Mouse (Mus musculus): ENCODE data around the gene Mpst. TPM values are rescaled to one million over a fixed set of nuclear protein-coding genes. Genes with fewer than 3 reads are reported as not detected.
A peak's percentile ranks its signal among the peaks of the same experiment; 100 is the strongest.

The Mpst gene
- total RNA-seq, 2 experiments from 2014 or later: 9.1 to 26.2 TPM

DNA sequence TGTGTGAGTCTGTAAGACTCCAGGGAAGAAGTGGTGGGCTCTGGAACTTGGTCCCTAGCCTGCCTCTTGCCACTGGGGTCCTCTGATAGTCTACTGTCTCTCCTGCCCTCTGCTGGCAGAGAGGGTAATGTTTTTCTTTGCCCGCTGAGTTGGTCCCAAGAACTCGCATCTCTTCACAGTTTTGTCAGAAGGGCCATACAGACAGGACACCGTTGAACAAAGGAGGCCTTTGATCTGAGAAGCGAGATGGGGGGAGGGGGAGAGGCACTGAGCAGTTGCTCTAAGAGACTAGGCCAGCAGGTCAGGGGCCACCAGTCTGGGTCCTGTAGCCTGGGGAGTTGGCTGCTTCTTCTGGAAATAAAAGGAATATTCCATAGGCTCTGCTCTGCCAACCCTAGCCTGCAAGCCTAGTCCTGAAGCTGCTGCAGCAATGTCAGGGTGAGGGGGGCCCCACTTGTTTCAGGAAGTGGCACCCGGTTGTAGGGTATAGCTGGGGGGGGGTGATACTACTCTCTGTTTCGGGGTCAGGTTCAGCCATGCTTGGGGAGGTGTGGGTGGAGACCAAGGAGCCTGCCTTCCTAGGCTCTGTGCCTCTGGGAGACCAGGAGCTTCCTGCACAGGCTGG, 28.8 kb downstream of the Mpst start:
- no peak for ATAC-seq (replicated peaks; ENCODE audit: poor library complexity, severe bottlenecking)

DNA sequence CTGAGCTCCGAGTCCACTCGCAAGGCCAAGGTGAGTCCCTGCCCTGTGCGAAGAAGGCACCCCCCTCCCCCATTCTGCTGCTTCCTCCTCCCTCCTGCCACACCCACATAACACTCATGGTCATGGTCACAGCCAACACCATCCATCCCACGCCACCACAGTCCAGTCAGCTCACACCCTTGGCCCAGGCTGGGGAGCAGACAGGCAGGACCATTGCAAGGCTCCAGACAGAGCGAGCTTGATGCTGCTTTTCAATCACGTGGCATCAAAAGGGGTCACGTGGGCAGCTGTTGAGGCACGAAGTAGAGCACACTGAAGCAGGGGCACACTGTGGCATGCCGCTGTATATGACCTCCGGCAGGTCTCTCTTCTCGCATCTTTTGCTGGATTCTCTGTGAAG, 29.5 kb downstream of the Mpst start:
- ATAC-seq (replicated peaks; ENCODE audit: poor library complexity, severe bottlenecking): no peak

DNA sequence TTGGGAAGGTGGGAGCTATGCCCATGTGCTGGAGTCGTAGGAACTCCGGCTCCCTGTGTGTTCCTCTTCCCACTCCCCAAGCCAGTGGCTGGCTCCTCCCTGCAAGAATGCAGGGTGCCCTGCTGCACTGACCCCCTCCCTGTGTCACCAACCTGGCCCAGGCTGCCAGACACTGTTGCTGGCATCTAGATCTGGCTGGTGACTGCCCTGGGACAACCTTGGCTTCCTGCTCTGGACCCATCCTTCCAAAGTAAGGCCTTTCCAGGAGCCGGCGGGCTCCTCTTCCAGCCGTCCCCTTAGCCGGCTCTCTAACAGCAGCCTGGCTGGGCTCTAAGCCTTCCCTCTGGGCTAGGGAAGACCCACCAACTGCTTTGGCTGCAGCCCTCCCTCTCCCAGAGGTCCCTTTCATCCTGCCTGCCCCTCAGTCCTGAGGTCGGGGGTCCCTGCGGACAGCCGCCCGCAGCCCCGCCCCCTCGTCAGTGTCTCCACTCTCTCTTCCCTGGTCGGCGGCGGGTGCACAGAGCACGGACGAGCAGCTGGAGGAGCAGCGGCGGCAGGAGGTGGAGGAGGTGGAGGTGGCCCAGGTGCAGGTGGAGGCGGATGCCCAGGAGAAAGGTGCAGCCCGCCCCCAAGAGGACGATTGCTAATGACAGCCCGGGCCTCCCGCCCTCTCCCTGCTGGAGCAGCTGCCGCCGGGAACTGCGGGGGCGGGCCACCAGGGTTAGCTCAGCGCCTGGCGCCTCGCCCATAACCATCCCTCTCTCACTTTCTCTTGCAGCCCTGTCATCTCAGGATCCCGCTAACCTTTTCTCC, 30.4 kb downstream of the Mpst start:
- ATAC-seq (replicated peaks; ENCODE audit: poor library complexity, severe bottlenecking): no peak

DNA sequence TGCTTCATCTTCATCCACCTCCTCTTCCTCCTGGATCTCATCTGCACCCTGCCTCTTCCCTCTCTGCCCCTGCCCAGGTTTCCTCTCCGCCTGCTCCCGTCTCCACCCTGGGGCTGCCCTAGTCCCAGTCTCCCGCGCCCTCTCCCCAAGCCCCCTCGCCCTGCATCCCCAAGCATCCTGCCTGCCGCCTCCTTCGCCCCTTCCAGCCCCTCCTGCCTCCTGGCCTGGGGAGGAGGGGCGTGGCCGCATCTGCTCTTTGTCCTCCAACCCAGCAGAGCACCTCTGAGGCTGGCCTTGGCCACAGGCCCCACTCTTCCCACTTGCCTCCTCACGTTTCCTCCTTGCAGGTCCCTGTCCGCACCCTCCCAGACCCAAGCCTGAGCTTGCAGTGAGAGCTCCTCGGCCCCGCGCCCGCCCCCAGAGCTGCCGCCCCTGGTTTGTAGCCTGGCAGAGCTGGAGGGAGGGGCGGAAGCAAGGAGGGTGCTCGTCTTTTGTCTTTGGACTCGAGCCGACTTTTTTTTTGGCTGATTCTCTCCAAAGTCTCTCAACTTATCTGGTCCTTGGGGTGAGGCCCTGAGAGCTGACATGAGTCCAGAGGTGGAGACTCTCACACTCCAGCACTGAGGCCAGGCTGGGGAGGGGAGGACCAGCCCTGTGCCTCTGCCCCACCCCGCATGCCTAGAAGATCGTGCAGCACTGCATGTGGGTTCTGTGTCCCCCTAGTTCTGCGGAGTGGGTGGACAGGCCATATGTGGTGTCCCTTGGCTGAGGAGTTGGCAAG, 31.2 kb downstream of the Mpst start:
- no peak for ATAC-seq (replicated peaks; ENCODE audit: poor library complexity, severe bottlenecking)

DNA sequence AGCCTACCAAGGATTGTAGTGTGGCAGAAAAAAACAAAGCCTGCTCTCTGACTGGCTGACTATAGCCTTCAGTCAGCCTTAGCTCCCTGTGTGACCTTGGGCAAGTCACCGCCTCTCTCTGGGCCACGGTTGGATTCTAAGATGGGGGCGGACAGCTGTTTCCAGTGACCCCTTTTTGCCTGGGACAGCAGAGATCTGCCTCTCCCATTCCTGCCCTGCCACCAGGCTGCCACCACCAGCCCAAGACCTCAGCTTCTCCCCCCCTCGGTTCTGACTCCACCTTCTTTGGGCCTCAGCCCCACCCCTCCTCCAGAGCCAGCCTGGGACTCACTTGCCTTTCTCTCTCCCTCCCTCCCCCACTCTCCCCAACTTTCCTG, 31.8 kb downstream of the Mpst start:
- no peak for ATAC-seq (replicated peaks; ENCODE audit: poor library complexity, severe bottlenecking)

DNA sequence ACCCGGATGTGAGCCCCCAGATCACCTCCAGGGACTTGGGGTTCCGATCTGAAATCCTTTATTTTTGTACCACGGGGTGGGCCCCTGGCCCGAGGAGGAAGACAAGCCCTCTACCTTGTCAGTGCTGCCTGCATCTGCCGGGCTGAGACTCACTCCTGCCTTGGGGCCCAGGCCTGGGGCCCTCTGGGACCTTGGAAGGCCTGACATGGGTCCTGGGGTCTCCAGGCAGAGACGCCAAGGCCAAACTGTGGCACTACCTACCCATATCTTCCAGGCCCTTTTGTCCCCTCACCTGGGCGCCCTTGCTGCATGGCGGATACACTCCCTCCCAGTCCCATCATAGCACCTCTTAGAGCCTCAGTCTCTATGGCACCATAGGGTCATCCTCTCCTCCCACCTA, 32.3 kb downstream of the Mpst start:
- no peak for ATAC-seq (replicated peaks; ENCODE audit: poor library complexity, severe bottlenecking)

DNA sequence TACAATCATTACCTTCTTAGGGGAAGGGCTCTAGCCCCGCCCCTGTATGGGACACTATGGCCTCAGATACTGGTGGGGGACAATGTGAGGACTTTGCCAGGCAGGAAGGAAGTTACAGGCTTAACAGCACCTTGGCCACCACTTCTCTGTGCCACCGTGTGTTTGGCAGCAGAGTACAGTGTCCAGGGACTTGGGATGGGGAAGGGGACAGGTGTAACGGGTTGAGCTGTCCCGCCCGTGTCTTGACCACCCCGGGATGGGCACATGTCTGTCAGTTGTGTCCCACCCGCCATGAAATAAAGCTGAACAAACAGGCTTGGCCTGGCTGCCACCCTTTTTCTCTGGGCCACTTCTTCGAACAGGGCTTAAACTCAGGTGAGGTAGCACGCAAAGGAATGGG, 32.8 kb downstream of the Mpst start:
- ATAC-seq (replicated peaks; ENCODE audit: poor library complexity, severe bottlenecking): no peak

DNA sequence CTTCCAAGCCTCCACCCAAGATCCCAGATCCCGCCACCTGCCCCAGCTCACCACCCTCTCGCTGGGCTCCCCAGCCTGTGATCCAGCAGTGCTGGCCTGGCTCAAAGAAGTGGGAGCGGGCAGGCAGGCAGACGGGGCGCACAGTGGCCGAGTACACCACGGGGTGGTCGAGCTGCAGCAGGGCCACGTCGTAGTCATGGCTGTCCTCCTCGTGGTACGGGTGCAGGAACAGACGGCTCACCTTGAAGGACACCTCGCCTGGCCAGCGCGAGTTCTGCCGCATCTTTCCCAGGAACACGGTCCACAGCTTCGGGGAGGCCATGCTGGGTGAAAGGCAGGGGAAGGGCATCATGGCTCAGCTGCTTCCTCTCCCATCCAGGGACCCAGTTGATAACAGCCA, 36.0 kb downstream of the Mpst start:
- ATAC-seq (replicated peaks; ENCODE audit: poor library complexity, severe bottlenecking): no peak

DNA sequence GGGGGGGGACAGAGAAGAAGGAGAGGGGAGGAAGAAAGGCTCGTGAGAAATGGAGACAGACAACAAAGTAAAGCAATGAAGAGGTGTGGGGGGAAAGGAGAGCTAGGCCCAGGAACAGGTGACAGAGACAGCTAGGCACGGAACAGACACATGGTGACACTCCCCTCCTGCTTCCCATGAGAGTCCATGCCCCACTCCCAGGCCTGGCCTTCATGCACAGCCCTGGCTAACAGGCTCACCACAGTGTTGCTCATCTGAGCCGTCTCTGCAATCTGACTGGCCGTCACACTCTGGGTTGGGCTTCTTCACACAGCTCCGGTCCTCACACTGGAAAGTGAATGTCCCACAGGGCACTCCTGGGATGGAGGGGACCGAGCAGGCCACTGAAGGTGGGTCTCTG, 37.6 kb downstream of the Mpst start:
- ATAC-seq (replicated peaks; ENCODE audit: poor library complexity, severe bottlenecking): no peak

DNA sequence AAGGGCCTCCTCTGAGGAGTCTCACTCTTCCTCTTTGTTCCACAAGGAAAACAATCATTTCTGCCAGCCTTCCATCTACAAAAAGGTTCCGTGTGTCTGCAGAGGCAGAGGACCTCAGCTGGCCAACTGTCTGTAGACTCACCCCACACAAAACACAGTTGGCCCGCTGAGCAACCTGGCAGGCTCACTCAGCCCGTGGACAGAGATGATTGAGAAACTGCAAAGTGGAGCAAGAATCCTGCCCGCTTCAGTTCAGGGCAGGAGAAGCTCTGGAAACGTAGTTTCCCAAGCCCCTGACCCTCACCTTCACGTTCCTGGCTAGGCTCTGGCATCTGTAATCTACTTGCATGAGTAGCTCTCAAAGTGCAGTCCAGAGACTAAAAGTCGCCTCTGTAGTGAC, 40.9 kb downstream of the Mpst start:
- no peak for ATAC-seq (replicated peaks; ENCODE audit: poor library complexity, severe bottlenecking)

DNA sequence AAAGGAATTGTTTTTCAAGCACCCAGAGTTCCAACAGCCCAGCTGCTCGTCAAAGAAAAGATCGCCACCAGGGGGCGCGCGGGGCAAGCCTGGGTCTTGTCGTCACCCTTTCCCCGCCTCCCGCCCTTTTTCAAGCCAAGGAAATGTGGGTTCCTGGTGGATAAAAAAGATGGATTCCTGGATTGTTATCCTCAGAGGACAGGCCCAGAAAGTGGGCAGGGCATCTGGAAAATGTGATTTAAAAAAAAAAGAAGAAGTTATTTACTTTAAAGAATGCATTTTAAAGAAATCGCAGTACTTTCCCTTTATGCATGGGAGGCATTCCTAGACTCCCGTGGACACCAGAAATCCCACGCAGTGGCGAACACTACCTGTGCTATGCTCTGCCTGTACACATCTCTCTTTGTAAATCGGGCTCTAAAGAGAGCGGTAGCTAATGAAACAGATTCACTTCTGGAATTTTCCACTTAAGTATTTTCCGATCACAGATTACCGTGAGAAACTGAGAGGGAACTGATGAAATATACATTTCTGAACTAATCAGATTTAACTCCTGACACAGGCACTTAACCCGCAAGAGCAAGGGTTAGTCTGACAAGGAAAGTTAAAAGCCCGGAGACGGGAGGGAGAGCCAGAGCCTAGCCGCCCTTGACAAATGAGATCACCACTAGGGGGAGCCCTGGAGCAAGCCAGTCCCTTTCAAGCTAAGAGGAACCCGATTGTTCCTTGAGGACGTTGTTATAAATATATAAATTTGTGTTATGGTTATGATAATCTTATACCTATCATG, 41.7 kb downstream of the Mpst start:
- ATAC-seq (replicated peaks; ENCODE audit: poor library complexity, severe bottlenecking): peak; percentile 54

DNA sequence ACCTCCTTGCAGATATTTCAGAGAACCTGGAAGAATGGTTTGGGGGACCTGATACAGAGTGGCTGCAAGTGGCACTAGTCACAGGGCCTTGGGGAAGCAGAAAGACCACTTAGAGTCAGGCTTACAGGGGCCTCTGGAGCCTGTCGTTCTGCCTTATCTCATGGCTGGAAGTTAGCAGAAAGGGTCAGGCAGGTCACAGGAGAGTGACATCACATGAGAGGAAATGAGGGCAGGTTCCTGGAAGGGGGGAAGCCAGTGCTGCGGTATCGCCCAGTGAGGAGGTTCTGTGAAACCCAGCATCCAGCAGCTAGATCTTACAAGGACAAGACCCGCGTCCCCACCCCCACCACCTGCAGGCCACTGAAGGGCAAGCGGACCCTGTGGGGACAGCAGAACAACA, 42.9 kb downstream of the Mpst start:
- no peak for ATAC-seq (replicated peaks; ENCODE audit: poor library complexity, severe bottlenecking)

DNA sequence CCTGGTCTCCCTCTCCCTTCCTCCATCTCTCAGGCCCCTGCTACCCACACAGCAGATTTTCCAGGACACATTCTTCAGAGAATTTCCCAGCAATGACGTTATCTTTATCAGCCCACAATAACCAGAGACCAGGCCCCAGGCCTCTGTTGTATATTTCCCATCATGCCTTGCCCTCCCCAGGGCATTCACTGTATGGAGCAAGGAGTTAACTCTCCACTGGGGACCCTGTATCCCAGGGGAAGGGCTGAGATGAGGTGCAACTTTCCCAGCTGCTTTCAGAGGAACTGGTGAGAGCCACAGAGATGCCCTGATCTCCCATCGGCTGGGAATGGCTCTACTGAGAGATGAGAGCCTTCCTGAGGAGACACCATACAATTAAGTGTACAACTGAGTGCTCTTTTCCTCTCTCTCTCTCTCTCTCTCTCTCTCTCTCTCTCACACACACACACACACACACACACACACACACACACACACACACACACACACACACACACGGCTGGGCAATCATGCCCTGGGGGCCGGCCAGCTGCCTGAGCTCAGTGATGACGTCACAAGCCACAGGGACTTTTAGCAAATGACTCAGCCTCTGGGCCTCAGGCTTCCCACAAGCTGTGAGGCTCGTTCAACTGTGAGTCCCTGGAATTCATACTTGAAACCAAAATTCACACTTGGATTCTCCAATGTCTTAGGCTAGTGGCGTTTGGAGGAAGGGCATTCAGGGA, 43.6 kb downstream of the Mpst start:
- peak; percentile 73 for ATAC-seq (replicated peaks; ENCODE audit: poor library complexity, severe bottlenecking)

DNA sequence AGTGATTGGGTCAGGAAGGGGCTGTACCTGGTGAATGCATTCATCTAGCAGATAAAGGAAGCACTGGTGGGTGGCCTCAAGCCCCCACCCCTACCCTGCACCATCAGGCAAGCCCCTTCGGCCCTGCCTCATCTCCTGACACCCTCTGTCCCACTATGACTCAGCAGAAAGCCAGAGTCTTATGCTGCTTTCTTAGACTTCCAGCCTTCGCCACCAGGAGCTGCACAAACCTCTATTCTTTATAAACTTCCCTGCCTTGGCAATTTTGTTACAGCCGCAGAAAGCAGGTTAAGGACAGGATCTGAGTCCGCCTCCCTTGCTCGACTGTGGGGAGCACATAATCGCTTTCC, 44.2 kb downstream of the Mpst start:
- peak; percentile 17 for ATAC-seq (replicated peaks; ENCODE audit: poor library complexity, severe bottlenecking)

DNA sequence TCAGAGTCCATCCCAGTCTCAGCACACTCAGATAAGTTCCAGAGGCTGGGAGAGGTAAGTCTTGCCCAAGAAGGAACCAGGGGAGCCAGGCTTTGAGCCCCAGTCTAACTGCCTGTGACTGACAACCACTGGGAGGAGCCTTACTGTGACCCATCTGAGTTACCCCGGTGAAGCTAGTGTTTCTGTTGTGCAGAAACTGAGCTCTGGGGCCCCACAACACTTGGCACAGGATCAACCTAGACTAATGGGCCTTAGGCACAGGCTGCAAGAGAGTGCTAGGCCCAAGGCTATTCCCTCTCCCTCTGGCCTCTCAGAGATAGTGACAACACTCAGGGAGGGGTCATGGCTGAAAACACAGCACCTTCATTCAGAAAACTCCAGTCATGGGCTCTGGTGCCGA, 45.0 kb downstream of the Mpst start:
- ATAC-seq (replicated peaks; ENCODE audit: poor library complexity, severe bottlenecking): no peak

DNA sequence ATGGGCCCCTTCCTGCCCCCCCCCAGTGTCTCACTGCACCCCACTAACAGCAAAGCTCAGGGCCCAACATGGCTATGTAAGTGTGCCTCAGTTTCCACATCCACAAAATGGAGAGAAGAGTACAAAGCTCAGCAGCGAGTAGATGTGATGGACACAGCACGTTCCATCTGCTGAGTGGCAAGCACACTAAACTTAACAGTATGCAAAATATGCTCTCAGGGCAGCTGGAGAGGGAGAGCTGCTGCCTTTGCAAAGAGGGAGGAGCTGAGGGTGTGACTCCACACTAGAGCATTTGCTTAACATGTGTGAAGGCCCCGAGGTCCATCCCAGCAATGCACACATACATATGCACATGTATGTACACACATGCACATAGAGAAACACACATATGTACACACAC, 46.7 kb downstream of the Mpst start:
- ATAC-seq (replicated peaks; ENCODE audit: poor library complexity, severe bottlenecking): no peak

DNA sequence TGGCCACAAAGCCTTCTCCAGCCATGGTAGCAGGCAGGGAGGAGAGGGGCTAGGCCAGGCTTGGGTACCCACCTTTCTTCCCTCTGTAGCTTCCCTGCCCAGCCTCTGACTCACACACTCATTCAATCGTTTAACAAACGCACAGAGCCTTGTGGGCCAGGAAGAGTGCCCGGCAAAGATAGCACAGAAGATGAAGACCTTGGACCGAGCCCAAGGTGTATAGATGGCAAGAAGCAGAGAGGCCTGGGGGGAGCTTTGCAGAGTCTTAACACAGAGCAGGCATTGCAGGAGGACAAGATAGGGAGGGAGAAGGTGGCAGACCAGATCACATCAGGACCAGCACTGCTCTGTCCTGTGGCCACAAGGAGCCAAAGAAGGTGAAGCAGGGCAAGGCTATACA, 49.0 kb downstream of the Mpst start:
- no peak for ATAC-seq (replicated peaks; ENCODE audit: poor library complexity, severe bottlenecking)

DNA sequence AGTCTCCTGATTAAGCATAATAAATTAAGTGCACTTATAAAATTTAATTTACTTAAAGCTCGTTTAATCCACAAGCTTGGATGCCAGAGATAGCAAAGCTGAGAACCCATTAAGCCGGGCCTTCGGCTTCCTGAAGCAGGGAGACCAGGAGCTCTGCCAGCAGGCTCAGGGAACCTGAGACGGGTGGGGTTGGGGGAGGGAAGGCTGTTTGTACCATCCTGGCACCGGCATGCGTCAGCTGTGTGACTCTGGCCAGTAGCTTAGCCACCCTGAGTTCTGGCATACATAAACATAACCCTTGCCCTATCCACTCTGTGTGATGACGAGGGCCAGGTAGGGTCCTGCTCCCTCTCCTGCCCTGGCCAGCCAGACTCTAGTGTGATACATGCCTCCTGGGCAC, 49.8 kb downstream of the Mpst start:
- no peak for ATAC-seq (replicated peaks; ENCODE audit: poor library complexity, severe bottlenecking)

DNA sequence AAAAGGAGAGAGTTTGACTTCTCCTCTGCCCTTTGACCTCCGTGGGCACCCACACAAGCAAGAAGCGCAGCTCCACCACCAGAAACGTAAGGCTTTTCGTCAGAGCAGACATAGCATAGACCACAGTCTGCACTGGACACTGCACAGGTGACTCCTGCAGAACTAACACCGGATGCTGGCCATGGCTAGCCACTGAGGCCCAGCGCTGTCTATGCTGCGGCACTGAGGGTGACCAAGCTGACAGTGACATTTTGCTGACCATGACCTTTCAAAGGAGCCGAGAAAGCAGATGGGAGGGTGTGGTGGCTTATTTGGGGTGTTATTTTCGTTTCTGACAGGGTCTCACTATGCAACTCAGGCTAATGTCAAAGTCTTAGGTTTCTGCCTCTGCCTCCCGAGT, 51.0 kb downstream of the Mpst start:
- ATAC-seq (replicated peaks; ENCODE audit: poor library complexity, severe bottlenecking): no peak

DNA sequence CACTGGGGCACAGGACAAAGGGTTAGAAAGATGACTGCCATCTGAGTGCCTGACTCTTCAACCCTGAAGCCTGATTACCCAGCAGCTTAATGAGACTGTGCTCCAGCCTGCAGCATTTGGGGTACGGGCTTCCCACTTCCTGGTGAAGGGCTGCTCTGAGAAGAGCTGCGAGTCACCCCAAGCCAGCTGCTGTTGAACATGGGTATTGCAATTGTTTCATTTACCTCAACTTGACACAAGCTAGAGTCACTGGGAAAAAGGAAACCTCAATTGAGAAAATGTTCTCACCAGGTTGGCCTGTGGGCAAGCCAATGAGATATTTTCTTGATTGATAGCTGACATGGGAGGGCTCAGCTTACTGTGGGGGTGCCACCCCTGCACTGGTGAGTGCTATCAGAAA, 56.8 kb downstream of the Mpst start:
- no peak; the same call in 1 of the 2 replicates for ATAC-seq (replicated peaks; ENCODE audit: poor library complexity, severe bottlenecking)
